Mouse (Mus musculus): ENCODE measurements around the gene Tmem184a.

Gene Tmem184a

DNA sequence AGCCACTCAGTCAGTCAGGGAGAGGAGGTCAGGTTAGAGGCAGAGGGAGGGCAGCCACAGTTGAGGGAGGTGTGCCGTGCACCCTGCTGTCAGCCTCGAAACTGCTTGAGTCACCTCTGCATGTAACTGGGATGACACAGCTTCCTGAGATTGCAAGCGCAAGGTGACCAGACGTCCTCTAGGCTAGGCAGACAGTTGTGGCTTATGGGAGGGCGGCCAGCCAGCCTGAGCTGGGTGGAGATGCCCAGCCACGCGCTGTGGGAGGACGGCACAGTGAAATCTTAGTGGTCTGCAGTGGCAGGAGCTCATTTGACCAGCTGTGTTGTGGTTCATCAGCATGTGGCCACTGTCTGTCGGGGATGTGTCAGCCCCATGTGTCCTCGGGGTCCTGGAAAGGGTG is 24.8 kb downstream of the Tmem184a start:
- intact Hi-C loops (cut with DNase I): no loop called here

DNA sequence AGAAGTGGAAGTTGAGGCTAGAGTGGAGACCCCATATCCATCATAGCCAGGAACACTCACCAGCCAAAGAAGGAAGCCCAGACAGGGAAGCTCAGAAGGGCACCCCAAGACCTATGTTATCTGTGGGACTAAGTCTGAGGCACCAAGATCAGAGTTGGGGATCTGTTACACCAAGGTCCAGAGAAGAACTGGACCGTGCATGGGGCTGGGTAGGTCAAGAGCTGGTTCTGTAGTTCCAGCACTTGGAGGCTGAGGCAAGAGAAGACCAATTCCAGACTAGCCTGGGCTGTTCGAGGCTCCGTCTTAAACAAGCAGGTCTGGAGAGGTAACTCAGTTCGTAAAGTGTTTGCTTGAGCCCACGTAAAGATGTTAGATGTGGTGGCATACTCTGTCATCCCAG is 25.6 kb downstream of the Tmem184a start:
- intact Hi-C loops (cut with DNase I): no loop called here

DNA sequence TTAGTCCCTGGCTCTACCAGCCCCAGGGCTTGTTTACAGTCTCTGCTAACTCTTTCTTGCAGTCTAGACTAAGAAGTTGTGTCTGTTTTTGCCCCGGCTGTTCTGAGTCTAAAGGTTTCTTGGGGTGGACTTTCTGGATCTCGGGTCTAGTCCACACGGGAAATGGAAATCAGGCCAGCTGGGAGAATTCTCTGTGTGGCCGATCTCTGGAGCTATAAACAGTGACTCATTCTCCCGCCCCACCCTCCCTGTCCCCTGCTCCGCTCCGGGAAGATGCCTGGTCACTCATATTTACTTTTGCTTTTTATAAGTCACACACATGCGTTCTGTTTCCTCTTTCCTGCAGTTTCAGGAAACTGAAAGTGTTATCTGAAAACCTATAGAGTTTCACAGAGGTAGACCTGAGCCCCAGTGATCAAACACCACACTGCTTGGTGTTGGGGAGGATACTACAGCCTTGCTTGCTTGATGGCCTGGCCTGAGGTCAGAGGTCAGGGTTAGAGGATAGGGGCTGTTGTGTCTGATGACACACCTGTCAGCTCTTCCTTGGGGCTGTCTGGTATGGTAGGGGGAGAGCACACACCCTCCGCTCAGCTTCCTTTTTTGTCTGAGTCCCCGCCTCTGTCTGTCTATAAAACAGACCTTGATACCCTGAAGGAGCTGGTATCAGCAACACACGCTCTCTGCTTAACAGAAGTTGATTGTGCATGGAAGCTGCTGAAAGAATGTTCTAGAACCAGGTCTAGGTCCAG is 26.2 kb downstream of the Tmem184a start:
- intact Hi-C loops (cut with DNase I): no loop called here

DNA sequence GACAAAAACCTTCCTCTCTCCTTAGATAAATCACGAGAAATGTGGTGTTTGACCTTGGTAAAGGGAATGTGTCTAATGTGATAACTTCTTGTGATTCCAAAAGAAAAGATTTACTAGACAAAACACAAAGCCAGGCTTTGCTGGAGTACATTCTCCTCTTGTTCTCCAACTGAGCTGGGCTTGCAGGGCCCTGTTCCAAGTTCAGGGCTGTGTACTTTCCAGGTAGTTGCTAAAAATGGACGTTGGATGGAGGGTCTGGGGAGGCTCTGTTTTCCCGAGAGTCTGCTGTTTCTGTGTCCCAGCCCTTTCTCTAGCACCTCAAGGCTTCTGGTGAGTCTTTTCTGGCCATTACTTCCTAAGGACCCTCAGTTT is 26.8 kb downstream of the Tmem184a start:
- intact Hi-C loops (cut with DNase I): no loop called here

DNA sequence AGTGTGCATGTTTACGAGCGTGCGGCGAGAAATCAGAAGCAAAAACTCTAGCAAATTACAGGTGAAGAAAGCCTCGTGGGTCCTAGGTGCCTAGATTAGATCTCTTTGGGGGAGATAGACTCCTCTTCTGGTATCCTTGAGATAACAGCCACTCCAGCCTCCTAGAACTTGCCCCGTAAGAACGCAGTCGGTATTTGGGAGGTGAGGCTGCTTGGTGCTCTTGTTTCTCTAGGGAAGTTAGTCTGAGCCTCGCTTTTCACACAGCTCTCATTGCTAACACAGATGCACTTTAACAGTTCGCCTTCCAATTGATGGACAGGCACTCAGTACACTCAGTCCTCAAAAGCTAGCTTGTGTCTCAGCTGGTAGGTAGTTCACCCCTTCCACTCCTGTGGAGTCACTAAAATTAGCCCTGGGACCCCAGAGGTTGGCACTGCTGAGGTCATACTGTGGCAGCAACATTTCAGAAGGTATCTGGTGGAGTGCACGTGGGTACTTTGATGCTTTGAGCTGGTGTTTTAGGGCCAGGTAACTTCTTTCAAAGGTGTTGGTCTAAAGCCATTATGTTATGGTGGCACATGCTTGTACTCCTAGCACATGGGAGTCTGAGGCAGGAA is 27.4 kb downstream of the Tmem184a start:
- intact Hi-C loops (cut with DNase I): no loop called here

DNA sequence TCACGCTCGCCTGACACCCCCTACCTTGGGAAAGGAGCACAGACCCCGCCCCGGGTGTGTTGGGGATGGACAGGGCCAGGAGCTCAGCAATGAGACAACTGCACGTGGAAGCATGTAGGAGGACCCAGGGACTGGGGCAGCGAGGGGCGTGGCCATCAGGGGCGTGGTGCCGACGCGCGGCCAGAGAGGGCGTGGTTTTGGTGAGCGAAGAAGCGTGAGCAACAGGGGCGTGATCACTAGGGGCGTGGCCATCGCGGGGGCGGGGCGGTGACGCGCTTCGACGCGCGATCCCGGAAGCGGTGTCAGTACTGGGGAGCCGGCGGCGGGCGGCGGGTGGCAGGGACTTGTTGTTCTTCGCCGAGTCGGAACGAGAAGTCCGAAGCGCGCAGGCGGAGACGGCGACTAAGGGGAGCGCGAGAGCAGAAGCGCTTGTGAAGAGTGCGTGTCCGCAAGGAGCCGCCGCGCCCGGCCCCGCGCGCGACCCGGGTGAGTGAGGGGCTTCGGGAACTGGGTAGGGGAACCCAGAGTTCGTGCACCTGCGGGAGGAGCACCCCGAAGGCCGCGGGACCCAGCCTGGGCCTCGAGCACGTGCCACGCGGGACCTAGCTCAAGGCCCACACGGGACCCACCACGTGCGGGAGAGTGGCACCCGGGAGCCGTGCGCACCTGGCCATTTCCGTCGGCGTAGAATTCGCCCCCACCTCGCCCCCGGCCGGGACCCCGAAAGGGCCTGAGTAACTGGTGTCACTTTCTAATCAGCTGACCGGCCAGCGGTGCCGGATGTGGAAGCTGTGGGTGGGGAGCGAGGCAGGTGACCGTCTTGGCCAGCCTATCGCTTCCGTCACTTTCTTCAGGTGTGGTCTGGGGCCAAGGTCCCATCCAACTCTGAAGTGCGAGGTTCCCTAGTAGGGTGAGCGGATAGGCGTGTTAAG is 28.2 kb downstream of the Tmem184a start, which contains the start of gene Mafk:
Mafk (plus strand) TSS at position 287 of the 932 bp plus-strand sequence.
- intact Hi-C loops (cut with DNase I): no loop called here

DNA sequence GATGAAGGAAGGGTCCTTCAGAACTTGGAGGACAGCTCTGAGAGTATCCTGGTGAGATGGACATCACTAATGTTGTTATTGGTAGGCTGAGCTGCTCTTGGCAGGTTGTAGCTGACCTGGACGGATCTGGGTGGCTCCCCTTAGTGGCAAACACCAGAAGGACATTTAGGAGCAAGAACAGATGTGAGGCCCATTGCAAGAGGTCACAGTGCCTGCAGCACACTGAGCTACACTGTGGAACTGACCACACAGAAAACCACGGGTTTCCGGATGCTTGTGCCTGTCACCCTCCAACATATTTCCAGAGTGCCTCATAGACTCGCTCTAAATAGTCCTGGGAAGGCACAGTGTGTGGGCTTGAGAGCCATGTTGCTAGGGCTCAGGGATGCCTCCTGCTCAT is 30.3 kb downstream of the Tmem184a start:
- intact Hi-C loops (cut with DNase I): no loop called here

DNA sequence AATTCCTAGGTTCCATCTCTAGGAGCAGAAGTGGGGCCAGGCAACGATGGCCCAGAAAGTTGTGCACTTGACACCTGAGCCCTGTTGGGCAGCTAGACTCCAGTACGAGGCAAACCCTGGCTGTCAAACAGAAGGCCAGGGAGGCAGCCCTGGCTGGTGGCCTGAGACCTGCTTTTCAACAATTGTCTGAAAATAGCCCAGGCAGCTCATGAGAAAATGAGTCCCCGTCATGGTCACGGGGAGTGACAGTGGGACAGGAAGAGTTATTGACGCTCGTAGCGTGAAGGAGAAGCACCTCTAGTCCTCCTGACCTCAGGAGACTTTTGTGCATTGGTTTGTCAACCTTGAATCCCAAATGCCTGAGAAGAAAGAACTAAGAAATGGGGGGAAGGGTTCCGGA is 38.3 kb downstream of the Tmem184a start:
- intact Hi-C loops (cut with DNase I): loop anchor here (5.0 kb wide), 1 partner anchor 36 kb away; the partner anchor contains the start of gene Tmem184a

DNA sequence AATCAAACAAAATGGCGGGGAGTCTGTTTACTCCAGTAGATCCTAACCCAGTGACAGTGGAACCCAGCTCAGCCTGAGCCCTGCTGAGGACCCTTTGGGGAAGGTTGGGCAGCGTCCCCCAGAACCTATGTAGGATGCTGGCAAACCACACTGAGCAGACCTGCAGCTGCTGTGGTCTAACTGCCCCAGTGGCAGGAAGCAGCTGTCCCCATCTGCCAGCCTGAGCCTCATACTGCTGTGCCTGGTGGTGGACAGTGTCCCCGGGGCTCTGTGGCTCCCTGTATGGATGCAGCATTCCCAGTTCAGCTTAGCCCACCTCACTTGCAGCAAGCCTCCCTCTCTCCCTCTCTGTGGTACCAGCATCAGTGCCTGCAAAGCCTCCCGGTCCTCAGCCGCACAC is 42.8 kb downstream of the Tmem184a start:
- intact Hi-C loops (cut with DNase I): no loop called here

DNA sequence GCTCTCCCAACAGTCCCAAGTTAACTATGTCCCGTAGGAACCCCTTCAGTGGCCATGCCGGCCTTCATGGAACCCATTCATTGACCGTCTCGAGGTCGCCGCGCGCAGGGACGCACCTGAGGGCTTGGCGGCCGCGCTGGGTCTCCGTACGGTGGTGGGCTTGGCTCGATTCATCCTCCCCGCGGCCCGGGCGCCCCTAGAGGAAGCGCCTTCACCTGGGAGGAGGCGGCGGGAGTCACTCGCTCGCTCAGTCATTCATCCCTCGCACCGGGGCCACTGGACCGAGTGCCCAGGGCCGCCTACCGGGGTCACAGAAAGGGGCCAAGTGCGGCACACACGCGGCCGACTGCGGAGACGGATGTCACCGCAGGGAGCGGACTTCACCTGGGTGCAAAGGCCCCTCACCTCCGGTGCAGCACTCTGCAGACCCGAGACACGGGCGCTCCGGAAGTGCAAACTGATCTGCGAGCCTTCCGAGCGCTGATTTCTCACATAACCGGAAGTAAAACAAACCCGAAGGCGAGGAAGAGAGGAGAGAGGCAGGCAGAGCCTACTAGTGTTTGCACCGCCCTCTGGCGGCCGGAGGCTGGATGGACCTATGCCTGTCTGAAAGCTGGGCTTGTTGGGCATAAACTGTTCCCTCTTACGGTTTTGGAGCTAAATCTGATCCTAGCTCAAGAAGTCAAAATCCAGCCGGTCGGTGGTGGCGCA is 44.3 kb downstream of the Tmem184a start, which contains the start of gene Ints1:
Ints1 (minus strand) TSS at position 459 of the 711 bp plus-strand sequence.
- intact Hi-C loops (cut with DNase I): no loop called here

DNA sequence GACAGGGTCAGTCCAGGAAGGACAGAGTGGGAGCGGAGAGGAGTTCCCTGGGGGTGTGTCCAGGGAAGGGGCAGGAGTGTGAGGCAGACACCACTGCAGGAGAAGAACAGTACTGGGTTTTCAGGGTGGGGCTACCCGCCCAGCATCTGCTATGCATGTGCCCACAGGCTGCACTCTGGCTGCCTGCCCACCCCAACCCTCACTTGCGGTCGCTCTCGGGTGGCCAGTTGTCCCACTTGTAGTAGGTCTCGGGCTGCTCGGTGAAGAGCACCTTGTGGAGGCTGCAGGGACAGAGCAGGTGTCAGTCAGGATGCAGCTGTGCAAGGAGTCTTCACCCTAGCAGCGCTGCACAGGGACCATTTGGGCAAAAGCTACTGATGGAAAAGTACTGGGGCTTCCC is 51.5 kb downstream of the Tmem184a start:
- intact Hi-C loops (cut with DNase I): no loop called here

DNA sequence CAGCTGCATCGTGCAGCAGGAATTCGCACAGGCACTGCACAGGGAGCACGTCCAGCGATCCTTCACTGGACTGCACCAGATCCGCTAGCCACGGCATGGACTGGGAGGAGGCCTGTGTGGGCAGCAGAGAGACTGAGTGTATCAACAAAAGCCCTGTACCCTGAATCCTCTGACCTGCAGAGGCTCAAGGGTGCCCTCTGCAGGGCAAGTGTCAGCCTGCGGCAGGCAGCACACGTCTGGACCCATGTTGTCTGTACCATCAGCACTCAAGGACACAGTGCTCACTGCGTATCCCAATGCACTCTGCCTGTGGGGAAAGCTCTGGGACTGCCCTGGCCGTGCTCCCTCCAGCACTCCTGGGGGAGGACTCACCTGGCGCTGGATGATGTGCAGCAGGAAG is 55.4 kb downstream of the Tmem184a start:
- intact Hi-C loops (cut with DNase I): no loop called here

DNA sequence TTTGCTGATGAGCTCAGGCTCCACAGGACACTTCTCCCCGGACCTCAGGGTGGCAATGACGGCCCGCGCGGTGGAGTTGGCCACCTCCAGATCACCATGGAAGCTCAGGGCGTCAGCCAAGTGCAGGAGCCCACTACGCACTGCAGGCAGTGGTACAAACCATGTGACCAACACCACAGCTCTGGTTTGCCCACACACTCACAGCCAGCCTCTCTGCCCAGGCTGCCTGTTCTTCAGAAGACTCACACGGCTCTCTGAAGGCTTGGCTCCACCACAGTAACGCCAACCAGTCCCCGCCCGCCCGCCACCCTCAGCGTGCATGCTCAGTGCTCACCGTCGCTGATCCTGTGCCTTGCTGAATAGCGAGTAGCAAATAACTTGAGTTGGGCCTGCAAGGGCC is 61.6 kb downstream of the Tmem184a start:
- intact Hi-C loops (cut with DNase I): no loop called here

DNA sequence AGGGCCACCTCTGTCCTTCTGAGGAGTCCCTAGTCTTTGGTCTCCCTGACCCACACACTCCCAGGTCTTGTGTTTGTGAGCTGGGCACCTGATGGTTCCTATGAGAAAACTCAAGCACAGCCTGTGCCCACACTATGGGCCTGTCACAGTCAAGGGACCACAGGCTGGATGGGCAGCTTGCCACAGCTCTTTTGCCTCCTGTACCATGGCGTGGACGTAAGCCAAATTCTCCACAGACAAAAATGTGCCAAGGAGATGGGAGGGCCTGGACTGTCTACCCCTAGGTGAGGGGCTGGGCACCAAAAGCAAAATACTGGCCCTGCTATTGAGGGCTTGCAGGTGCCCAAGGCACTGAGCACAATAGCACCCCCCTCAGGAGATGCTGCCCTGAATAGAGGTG is 63.1 kb downstream of the Tmem184a start:
- intact Hi-C loops (cut with DNase I): no loop called here

DNA sequence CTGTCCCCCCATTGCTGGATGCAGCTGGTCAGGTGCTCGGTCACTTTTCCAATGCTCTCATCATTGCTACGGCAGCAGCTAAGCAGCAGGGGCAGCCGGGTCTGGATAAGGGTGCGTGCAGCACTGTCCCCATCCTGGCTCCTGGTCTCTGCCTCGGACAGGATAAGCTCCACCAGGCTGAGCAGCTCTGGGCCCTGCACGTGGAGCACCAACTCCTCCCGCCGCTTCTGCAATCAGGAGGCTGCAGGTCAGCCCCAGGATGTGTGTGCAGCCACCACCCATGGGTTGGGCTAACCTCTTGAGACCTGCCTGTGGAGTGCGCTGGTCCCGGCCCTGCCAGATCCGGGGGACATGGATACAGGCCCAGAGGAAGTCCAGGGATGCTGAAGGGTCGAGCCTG is 63.6 kb downstream of the Tmem184a start:
- intact Hi-C loops (cut with DNase I): no loop called here

DNA sequence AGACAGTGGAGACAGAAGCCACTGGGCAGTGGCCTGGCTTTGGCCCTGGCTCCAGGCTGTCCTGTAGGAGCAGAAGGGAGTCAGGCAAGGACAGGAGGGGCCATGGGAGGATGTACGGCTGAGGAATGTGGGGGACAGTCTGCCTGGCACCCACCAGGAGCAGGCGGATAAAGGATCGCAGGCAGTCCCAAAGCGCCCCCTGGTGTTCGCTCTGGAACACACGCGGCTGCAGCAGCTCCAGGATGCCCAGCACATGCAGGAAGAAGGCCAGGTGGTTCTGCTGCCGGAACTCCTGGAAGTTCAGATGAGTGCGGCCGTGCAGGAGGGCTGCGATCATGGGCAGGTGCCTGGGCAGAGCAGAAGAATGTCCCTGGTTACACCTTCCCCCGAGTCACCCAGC is 65.0 kb downstream of the Tmem184a start:
- intact Hi-C loops (cut with DNase I): no loop called here

Small RNA genes lying within 50 kb of the gene (microRNA-seq; reads per million reads assigned to microRNA genes)
- 0.86 to 0.92 reads per million in 2 experiments for gene Mir7037

All from adrenal gland (tissue).